Mouse (Mus musculus) bone marrow, adult 2 months (tissue): ENCODE data around the gene Polr2f.

ENCODE experiments used
- CTCF ChIP-seq: fragments of 200-500 bp; IDR thresholded peaks from 2 replicates; pipeline ENCODE4 v1.5.1; 2011; ENCODE audit warnings: low read length, control low read depth; ENCODE audit not compliant: control insufficient read depth, insufficient read depth
- POLR2A ChIP-seq: fragments of 200-500 bp; IDR thresholded peaks from 2 replicates; pipeline ENCODE4 v1.6.1; 2011; ENCODE audit warnings: low read depth, mild to moderate bottlenecking, control low read depth, low read length, borderline replicate concordance; ENCODE audit not compliant: control insufficient read depth

DNA sequence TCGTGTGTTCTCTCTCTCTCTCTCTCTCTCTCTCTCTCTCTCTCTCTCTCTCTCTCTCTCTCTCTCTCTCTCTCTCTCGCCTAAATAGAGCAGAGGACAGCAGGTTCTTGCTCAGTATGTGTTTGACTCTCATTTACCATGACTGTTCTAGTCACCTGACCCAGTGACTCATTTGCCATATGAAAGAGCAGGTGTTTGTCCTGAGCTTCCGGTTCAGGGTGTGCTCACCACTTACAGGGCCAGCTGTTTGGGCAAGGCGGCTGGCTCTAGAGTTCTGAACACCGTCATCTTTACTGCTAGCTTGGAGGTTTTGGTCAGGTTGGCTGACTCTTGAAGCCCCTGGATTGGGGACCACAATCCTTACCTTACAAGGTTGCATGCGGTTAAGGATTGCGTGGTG is 4.7 kb downstream of the Polr2f start:
- TF ChIP-seq CTCF: no peak
- no peak for TF ChIP-seq POLR2A
